Mouse (Mus musculus): Measurements from ENCODE around the gene Sphk2.

DNA sequence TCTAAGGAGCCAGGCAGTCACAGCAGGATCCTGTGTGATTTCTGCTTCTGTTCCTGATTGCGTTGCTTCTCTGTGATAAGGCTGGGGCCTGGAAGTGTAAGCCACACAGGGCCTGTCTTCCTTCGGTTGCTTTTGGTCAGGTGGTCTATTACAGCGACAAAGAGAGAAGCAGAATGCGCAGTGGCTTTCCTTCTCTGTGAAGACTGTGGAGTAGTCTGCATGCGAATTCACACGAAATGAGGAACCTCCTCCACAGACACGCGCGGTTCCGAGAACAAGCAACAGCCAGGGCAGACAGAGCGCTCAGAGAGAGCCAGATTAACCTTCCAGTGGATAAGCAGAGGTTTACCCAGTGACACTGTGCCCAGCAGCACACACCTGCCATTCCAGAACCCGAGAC lies 23.5 kb upstream of the Sphk2 start:
- no peak for TF ChIP-seq CTCF (IDR thresholded peaks at IDR 0.05; ENCODE audit: low read depth)
- no peak for TF ChIP-seq EP300 (IDR thresholded peaks at IDR 0.05; ENCODE audit: low read depth)
